Mouse (Mus musculus): ENCODE data around the gene Nav1.
A peak's percentile ranks its signal among the peaks of the same experiment; 100 is the strongest.

Gene Nav1

GRCm38 (mm10) chr1:135581001-135581400 is 26.1 kb downstream of the Nav1 start:
- no peak for DNase-seq (ENCODE audit: low spot score)

- no peak for DNase-seq (ENCODE audit: low spot score)
These were observed 28.0 kb downstream of the Nav1 start for GRCm38 (mm10) chr1:135579111-135579510.

- DNase-seq (ENCODE audit: low spot score), result no peak
These were observed 29.3 kb downstream of the Nav1 start for GRCm38 (mm10) chr1:135577793-135578192.

GRCm38 (mm10) chr1:135575393-135575792 is 31.7 kb downstream of the Nav1 start:
- DNase-seq (ENCODE audit: low spot score), result no peak

- DNase-seq (ENCODE audit: low spot score), result no peak
These were observed 32.5 kb downstream of the Nav1 start for GRCm38 (mm10) chr1:135574451-135575208.

GRCm38 (mm10) chr1:135572139-135572892 is 34.8 kb downstream of the Nav1 start:
- DNase-seq (ENCODE audit: low spot score), result no peak

- no peak for DNase-seq (ENCODE audit: low spot score)
These were observed 39.0 kb downstream of the Nav1 start for GRCm38 (mm10) chr1:135568087-135568486.

GRCm38 (mm10) chr1:135566611-135567010 is 40.5 kb downstream of the Nav1 start:
- DNase-seq (ENCODE audit: low spot score), result peak; percentile 57

- no peak for DNase-seq (ENCODE audit: low spot score)
These were observed 41.3 kb downstream of the Nav1 start for GRCm38 (mm10) chr1:135565775-135566174.

GRCm38 (mm10) chr1:135564660-135565519 is 42.2 kb downstream of the Nav1 start:
- DNase-seq (ENCODE audit: low spot score), result no peak

- DNase-seq (ENCODE audit: low spot score), result no peak
These were observed 43.2 kb downstream of the Nav1 start for GRCm38 (mm10) chr1:135563781-135564414.

GRCm38 (mm10) chr1:135562982-135563650 is 44.0 kb downstream of the Nav1 start:
- no peak for DNase-seq (ENCODE audit: low spot score)

- no peak for DNase-seq (ENCODE audit: low spot score)
These were observed 45.0 kb downstream of the Nav1 start for GRCm38 (mm10) chr1:135562115-135562514.

GRCm38 (mm10) chr1:135561282-135561681 is 45.8 kb downstream of the Nav1 start:
- no peak for DNase-seq (ENCODE audit: low spot score)

GRCm38 (mm10) chr1:135557976-135558375 is 49.1 kb downstream of the Nav1 start:
- DNase-seq (ENCODE audit: low spot score), result no peak

GRCm38 (mm10) chr1:135555885-135556284 is 51.2 kb downstream of the Nav1 start:
- DNase-seq (ENCODE audit: low spot score), result peak; percentile 58

GRCm38 (mm10) chr1:135554632-135555260 is 52.3 kb downstream of the Nav1 start:
- no peak for DNase-seq (ENCODE audit: low spot score)

- no peak for DNase-seq (ENCODE audit: low spot score)
These were observed 53.5 kb downstream of the Nav1 start for GRCm38 (mm10) chr1:135553615-135554014.

- DNase-seq (ENCODE audit: low spot score), result no peak
These were observed 53.9 kb downstream of the Nav1 start for GRCm38 (mm10) chr1:135553154-135553553.

- DNase-seq (ENCODE audit: low spot score), result no peak
These were observed 56.2 kb downstream of the Nav1 start for GRCm38 (mm10) chr1:135550886-135551285.

GRCm38 (mm10) chr1:135548750-135549149 is 58.3 kb downstream of the Nav1 start:
- DNase-seq (ENCODE audit: low spot score), result no peak
